Mouse (Mus musculus): Measurements from ENCODE around the gene Tas2r129. TPM values are rescaled to one million over a fixed set of nuclear protein-coding genes. Genes with fewer than 3 reads are reported as not detected.

The Tas2r129 gene
- not detected for total RNA-seq (2023)

DNA sequence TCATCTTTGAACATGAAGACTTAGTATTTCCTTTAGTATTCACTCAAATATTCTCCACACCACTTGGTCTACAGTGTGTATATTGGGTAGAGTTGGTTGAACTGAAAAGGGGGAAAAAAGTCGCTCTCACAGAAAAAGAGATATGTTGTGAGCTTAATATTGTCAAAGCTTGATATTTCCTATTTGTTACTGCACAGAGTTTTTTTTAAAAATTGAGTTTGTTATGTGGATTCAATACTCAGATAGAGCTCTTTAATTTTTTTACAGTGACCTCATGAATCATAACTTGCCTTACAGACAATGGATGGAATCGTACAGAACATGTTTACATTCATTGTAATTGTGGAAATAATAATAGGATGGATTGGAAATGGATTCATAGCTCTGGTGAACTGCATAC, at the start of gene Tas2r129:
Gene Tas2r129 (plus strand): TSS at position 301 of the 400 bp plus-strand sequence.

DNA sequence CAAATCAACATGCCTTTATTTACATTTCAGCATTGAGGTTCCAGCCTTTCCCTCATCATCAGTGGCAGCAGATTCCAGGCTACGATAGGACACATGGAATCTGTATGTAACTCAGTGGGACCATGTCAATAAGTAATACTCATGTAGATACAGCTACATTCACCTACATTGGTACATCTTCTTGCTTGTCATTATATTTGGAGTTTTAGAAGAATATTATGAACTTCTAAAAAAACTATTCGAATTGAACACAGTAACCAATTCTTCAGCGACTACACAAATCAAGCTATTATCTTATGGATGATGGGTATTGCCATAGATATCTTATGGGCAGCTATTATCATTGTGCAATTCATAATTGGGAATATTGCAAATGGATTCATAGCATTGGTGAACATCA, 41.6 kb upstream of the Tas2r129 start, which contains the start of gene Tas2r125:
Gene Tas2r125 (plus strand): TSS at position 301 of the 400 bp plus-strand sequence.

DNA sequence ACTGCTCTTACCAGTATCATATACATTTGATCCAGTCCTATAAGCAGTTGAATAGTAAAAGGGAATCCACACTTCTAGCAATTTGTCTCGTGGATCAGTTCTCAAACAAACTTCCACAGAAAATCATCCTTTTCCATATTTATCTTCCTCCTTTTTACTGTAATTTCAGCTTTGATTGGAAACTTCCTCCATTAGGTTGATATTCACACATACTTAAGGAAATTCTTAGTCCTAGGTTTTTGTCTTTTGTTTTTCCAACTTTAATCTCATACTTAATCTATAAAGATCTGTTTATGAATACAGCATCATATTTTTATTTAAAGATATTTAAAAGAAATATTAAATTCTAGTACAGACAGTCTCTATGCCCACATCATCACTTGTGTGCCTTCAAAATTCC, 6.9 kb downstream of the Tas2r129 start, which contains the start of gene Tas2r131:
Gene Tas2r131 (minus strand): TSS at position 101 of the 400 bp plus-strand sequence.

DNA sequence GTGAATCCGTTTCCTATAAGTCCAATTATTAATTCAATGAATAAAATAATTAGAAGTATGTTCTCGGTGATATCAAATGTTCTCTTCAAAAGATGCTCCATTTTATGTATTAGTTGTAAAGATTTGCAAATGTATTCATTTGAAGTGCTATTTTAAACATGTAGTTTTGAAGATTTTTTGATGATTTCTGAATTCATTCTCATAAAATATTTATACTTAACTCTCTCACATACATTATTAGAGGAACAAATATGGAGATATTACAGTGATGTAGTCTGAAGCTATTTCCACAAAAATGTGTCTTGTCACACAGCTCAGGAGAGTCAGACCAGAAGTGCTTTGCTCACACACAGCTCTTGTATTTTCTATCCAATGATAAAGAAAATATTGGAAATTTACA, 30.0 kb downstream of the Tas2r129 start, which contains the start of gene Tas2r109:
Gene Tas2r109 (minus strand): TSS at position 101 of the 400 bp plus-strand sequence.

Other genes starting within 250 kb of the Tas2r129 start
- not detected for gene Tas2r122, start 239.2 kb upstream of the Tas2r129 start, total RNA-seq (2023)
- gene Tas2r115, start 213.1 kb upstream of the Tas2r129 start, total RNA-seq (2023), result not detected
- not detected for gene Tas2r124, start 196.4 kb upstream of the Tas2r129 start, total RNA-seq (2023)
- not detected for gene Tas2r102, start 189.0 kb upstream of the Tas2r129 start, total RNA-seq (2023)
- not detected for gene Tas2r136, start 172.9 kb upstream of the Tas2r129 start, total RNA-seq (2023)
- not detected for gene Tas2r117, start 148.3 kb upstream of the Tas2r129 start, total RNA-seq (2023)
- not detected for gene Tas2r123, start 104.0 kb upstream of the Tas2r129 start, total RNA-seq (2023)
- not detected for gene Tas2r116, start 95.7 kb upstream of the Tas2r129 start, total RNA-seq (2023)
- gene Tas2r110, start 83.1 kb upstream of the Tas2r129 start, total RNA-seq (2023), result not detected
- gene Tas2r113, start 58.1 kb upstream of the Tas2r129 start, total RNA-seq (2023), result not detected
- gene Tas2r125, start 41.5 kb upstream of the Tas2r129 start, total RNA-seq (2023), result not detected
- not detected for gene Tas2r131, start 6.8 kb downstream of the Tas2r129 start, total RNA-seq (2023)
- not detected for gene Tas2r109, start 29.9 kb downstream of the Tas2r129 start, total RNA-seq (2023)
- not detected for gene Tas2r103, start 86.0 kb downstream of the Tas2r129 start, total RNA-seq (2023)
- not detected for gene Tas2r140, start 104.7 kb downstream of the Tas2r129 start, total RNA-seq (2023)
- 1 to 10 TPM; 5.6 to 8.4 TPM for gene Smim10l1, start 153.8 kb downstream of the Tas2r129 start, total RNA-seq (2023)